Mouse (Mus musculus): Measurements from ENCODE around the gene Fcho1. TPM values are rescaled to one million over a fixed set of nuclear protein-coding genes. Genes with fewer than 3 reads are reported as not detected.
A peak's percentile ranks its signal among the peaks of the same experiment; 100 is the strongest.

Fcho1 gene
- polyA plus RNA-seq, 1 experiment from 2014 or later = 3.9 TPM

DNA sequence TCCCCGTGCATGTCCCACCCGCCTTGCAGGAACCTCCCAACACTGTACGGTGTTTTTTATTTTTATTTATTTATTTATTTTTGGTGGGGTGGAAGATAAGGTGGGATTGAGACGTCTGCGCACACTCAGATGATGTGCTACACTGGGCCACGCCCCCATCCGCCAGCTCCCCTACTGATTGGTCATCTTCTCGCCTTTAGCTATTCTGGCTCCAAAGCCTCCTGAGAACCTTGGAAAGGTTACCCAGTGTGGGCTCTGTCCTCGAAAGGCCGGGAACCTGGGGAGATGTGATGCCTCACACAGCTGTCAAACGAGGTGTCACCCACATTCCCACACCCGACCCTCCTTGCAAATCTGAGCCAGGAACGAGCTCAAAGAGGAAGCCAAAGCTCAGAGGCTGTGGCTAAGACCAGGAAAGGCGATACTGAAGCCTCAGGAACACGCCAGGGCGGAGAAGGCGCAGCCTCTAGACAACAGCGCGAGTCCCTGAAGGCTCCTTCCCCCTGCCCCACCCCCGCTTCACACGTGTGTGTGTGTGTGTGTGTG, 2.8 kb upstream of the Fcho1 start:
- Histone ChIP-seq H3K27me3 (ENCODE audit: insufficient read depth, low read length) (peaks cover 26% of the 10 kb centered on the region), H3K4me3 (ENCODE audit: low read depth, low read length) (peak overlapping the region; percentile 14; the same call in 1 of the 2 replicates), H3K9ac (no peak overlapping the region), H3K9me3 (ENCODE audit: low read depth, low read length) (no peaks in the 10 kb centered on the region), H3K4me2 (peak overlapping the region; percentile 58), H3K36me3 (ENCODE audit: insufficient read depth) (no peaks in the 10 kb centered on the region), H3K27ac (ENCODE audit: low read depth) (no peak overlapping the region), H3K4me1 (ENCODE audit: insufficient read depth) (0 out of 2 replicates have a peak, but pooled peaks cover 5% of the 10 kb centered on the region)
- ATAC-seq (ENCODE audit: insufficient read depth) (peak; percentile 45; the same call in 1 of the 2 replicates), DNase-seq (peak; percentile 47)
- WGBS = 7% methylated on average over 20 of the region's 21 CpGs
- TF ChIP-seq CTCF (IDR thresholded peaks at IDR 0.05; ENCODE audit: low read depth) = no peak

DNA sequence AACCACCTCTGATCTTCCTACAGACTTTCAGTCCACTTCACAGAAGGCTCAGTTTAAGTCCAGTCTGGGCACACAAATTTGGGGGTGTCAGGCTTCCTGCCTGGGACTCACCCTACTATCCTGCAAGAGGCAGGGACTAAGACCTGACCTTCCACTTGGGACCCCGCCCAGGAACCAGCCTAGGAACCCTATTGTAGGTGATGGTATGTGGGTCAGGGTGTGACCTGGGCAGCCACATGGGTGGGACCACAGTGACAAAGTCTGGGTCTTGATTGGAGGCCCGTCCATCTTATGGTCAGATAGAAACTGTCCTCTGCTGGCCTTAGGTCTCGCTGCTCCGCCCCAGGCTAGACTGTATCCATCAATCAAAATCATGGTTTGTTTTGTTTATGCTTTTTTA, 1.1 kb downstream of the Fcho1 start:
- Histone ChIP-seq H3K9me3 (ENCODE audit: low read depth, low read length) (no peaks in the 10 kb centered on the region), H3K36me3 (ENCODE audit: insufficient read depth) (no peaks in the 10 kb centered on the region), H3K27me3 (ENCODE audit: insufficient read depth, low read length) (peaks cover 26% of the 10 kb centered on the region), H3K27ac (ENCODE audit: low read depth) (no peak overlapping the region), H3K4me2 (no peak overlapping the region), H3K4me3 (ENCODE audit: low read depth, low read length) (no peak overlapping the region), H3K9ac (no peak overlapping the region), H3K4me1 (ENCODE audit: insufficient read depth) (0 out of 2 replicates have a peak, but pooled peaks cover 5% of the 10 kb centered on the region)
- ATAC-seq (ENCODE audit: insufficient read depth) (no peak), DNase-seq (no peak)
- no peak for TF ChIP-seq CTCF (IDR thresholded peaks at IDR 0.05; ENCODE audit: low read depth)
- 46% methylated on average over 4 of the region's 4 CpGs for WGBS

DNA sequence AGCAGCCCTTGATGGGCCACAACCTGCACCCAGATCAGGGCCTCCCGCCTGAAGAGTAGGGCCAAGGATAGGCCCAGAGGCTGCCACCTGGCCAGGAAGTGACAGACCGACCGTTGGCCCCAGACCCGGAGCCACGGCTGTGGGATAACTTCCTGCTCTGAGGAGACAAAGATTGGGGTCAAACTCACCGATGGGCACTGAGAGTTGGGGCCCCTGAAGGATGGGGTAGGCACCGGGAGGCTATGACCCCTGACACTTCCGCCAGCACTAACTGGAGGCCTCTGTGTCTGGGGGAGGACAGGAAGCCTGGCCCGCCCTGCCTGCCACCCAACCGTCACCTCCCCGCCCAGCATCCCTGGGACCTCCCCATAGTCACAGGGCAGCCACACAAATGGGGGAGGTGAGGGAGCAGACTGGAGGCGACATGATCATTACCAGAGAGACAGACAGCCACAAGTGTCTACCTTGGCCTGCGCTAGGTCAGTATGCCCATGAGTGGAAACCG, 2.4 kb downstream of the Fcho1 start:
- DNase-seq = no peak
- Histone ChIP-seq H3K27me3 (ENCODE audit: insufficient read depth, low read length) (peaks cover 22% of the 10 kb centered on the region), H3K4me1 (ENCODE audit: insufficient read depth) (no peaks in the 10 kb centered on the region), H3K36me3 (ENCODE audit: insufficient read depth) (no peaks in the 10 kb centered on the region), H3K9me3 (ENCODE audit: low read depth, low read length) (no peaks in the 10 kb centered on the region), H3K4me3 (ENCODE audit: low read depth, low read length) (no peak overlapping the region), H3K9ac (no peak overlapping the region), H3K4me2 (no peak overlapping the region), H3K27ac (ENCODE audit: low read depth) (no peak overlapping the region)
- ATAC-seq (ENCODE audit: insufficient read depth) = no peak
- WGBS = 56% methylated on average over 14 of the region's 14 CpGs
- TF ChIP-seq CTCF (IDR thresholded peaks at IDR 0.05; ENCODE audit: low read depth) = no peak

DNA sequence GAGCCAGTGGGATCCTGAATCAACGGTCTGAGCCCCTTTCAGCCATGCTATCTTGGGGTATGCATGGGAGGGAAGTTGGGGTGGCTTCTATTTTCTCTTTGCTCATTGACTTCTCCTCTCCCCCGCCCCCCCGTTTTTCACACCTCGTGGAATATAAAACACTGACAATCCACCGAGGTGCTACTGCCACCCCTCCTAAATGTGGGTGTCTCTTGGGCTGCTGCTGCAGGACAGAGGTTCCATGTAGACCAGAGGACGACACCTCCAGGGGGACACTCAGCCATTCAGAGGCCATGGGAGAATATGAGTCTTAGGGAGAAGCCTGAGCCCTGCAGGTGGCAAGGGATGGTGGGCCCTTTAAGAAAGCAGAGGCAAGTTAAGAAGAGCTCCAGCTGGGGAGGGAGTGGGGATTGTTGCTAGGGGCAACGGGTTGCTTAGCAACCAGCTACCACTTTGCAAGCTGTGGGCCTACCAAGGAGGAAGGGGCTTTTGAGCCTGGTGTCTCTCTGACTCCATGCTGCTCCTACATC, 5.5 kb downstream of the Fcho1 start:
- ATAC-seq (ENCODE audit: insufficient read depth) (no peak), DNase-seq (peak; percentile 50)
- WGBS = 39% methylated on average over 7 of the region's 7 CpGs

DNA sequence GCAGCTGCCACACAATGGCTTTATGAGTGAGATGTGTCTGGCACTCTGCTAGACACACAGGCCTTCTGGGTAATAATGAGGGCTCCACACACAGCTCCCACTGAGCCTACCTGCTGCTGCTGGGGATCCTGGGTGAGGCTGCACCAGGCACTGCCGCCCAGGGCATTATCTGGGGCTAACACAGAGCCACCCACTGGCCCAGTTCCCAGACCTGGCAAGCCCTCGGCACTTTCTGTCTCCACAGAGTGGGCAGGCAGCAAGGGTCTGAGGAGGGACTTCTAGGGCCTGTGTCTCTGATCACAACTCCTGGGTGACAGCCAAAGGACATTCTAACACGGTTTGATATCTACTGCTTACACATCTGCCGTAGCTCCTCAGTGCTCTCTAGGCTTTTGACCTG, 6.3 kb downstream of the Fcho1 start:
- Histone ChIP-seq H3K27ac (ENCODE audit: low read depth) (no peak overlapping the region), H3K4me1 (ENCODE audit: insufficient read depth) (no peaks in the 10 kb centered on the region), H3K4me2 (no peak overlapping the region), H3K36me3 (ENCODE audit: insufficient read depth) (no peaks in the 10 kb centered on the region), H3K9ac (no peak overlapping the region), H3K4me3 (ENCODE audit: low read depth, low read length) (no peak overlapping the region), H3K9me3 (ENCODE audit: low read depth, low read length) (no peaks in the 10 kb centered on the region), H3K27me3 (ENCODE audit: insufficient read depth, low read length) (no peaks in the 10 kb centered on the region; the same call in 1 of the 2 replicates)
- TF ChIP-seq CTCF (IDR thresholded peaks at IDR 0.05; ENCODE audit: low read depth) = no peak
- DNase-seq (no peak), ATAC-seq (ENCODE audit: insufficient read depth) (no peak)
- 45% methylated on average over 4 of the region's 4 CpGs for WGBS

More for the DNA sequence above, 5.5 kb downstream of the Fcho1 start:
- TF ChIP-seq CTCF (IDR thresholded peaks at IDR 0.05; ENCODE audit: low read depth) = no peak
- Histone ChIP-seq H3K4me2 (no peak overlapping the region), H3K9ac (no peak overlapping the region), H3K4me3 (ENCODE audit: low read depth, low read length) (no peak overlapping the region), H3K36me3 (ENCODE audit: insufficient read depth) (no peaks in the 10 kb centered on the region), H3K27ac (ENCODE audit: low read depth) (no peak overlapping the region), H3K9me3 (ENCODE audit: low read depth, low read length) (no peaks in the 10 kb centered on the region), H3K4me1 (ENCODE audit: insufficient read depth) (no peaks in the 10 kb centered on the region), H3K27me3 (ENCODE audit: insufficient read depth, low read length) (peaks cover 8% of the 10 kb centered on the region)

DNA sequence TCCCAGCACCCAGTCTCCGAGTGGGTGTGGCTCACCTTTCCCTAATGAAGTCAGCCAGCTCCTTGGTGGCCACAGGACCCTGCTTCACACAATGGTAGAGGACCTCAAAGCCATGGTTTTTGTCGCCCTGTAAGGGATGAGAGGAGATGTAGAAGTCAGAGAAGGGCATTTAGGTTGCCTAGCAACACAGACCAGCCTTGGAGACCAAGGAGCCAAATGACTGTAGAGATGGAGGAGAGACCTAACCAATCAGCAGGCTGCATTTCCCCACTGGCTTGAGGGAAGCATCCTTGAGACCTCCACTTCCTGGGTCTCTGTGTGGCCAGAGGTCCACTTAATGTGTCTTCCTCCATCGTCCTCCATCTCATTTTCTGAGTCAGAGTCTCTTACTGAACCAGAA, 7.3 kb downstream of the Fcho1 start:
- no peaks in the 10 kb centered on the region for H3K27me3 ChIP-seq (ENCODE audit: insufficient read depth, low read length)
- DNase-seq (no peak), ATAC-seq (ENCODE audit: insufficient read depth) (no peak)
- no peak overlapping the region for H3K4me2 ChIP-seq
- TF ChIP-seq CTCF (IDR thresholded peaks at IDR 0.05; ENCODE audit: low read depth) = no peak
- no peaks in the 10 kb centered on the region for H3K4me1 ChIP-seq (ENCODE audit: insufficient read depth)
- H3K9me3 ChIP-seq (ENCODE audit: low read depth, low read length) = no peaks in the 10 kb centered on the region
- H3K36me3 ChIP-seq (ENCODE audit: insufficient read depth) = no peaks in the 10 kb centered on the region
- no peak overlapping the region for H3K4me3 ChIP-seq (ENCODE audit: low read depth, low read length)
- no peak overlapping the region for H3K27ac ChIP-seq (ENCODE audit: low read depth)
- no peak overlapping the region for H3K9ac ChIP-seq
- WGBS = 23% methylated on average over 3 of the region's 3 CpGs

DNA sequence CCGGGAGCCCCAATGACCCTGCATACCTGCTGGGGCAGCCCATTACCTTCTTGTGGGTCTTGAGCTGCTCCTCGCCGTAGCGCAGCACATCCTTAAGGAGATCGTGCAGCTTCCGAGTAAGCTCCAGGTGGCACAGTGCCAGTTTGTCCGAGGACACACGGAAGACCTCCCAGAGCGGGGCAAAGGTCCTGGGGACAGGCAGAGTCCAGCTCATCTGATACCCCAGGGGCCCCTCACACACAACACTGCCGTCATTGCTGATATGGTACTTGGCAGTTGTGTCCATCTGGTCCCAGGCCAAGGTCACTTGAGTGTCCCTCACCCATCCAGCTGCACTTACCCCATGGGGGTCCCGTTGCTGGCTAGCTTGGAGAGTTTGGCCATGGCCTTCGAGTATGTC, 8.4 kb downstream of the Fcho1 start:
- Histone ChIP-seq H3K9me3 (ENCODE audit: low read depth, low read length) (no peaks in the 10 kb centered on the region), H3K27me3 (ENCODE audit: insufficient read depth, low read length) (no peaks in the 10 kb centered on the region), H3K27ac (ENCODE audit: low read depth) (no peak overlapping the region), H3K4me1 (ENCODE audit: insufficient read depth) (no peaks in the 10 kb centered on the region), H3K4me2 (no peak overlapping the region), H3K9ac (no peak overlapping the region), H3K4me3 (ENCODE audit: low read depth, low read length) (no peak overlapping the region), H3K36me3 (ENCODE audit: insufficient read depth) (no peaks in the 10 kb centered on the region)
- WGBS = 71% methylated on average over 12 of the region's 12 CpGs
- DNase-seq = peak; percentile 29
- no peak for ATAC-seq (ENCODE audit: insufficient read depth)
- no peak for TF ChIP-seq CTCF (IDR thresholded peaks at IDR 0.05; ENCODE audit: low read depth)

Measured in lung, embryonic 14.5 days (tissue).